Mouse (Mus musculus) heart, embryonic 12.5 days (tissue): ENCODE measurements around the gene Rfesd. TPM values are rescaled to one million over a fixed set of nuclear protein-coding genes. Genes with fewer than 3 reads are reported as not detected.

ENCODE experiments used
- ATAC-seq: fragments of 200-750 bp; cut with Nextera tagmentation; 2 replicates; pipeline ENCODE4 v1.8.0; 2017; ENCODE audit warnings: moderate TSS enrichment, moderate library complexity; ENCODE audit not compliant: insufficient number of reproducible peaks, low FRiP score
- H3K27ac ChIP-seq: fragments of 300-500 bp; sonication (generic); 2 replicates; pipeline ENCODE4 v1.5.1; 2016; ENCODE audit warnings: mild to moderate bottlenecking, moderate library complexity; ENCODE audit not compliant: poor library complexity, severe bottlenecking
- H3K27me3 ChIP-seq: fragments of 300-500 bp; sonication (generic); replicated peaks from 2 replicates; pipeline ENCODE4 v1.6.1; 2016; ENCODE audit warnings: mild to moderate bottlenecking, moderate library complexity
- H3K36me3 ChIP-seq: fragments of 300-500 bp; sonication (generic); 2 replicates; pipeline ENCODE4 v1.6.1; 2016; ENCODE audit warnings: mild to moderate bottlenecking, moderate library complexity
- H3K4me1 ChIP-seq: fragments of 300-500 bp; sonication (generic); replicated peaks from 2 replicates; pipeline ENCODE4 v1.6.1; 2016; ENCODE audit warnings: mild to moderate bottlenecking
- H3K4me2 ChIP-seq: fragments of 300-500 bp; sonication (generic); 2 replicates; pipeline ENCODE4 v1.6.1; 2016; ENCODE audit warnings: mild to moderate bottlenecking, moderate library complexity
- H3K4me3 ChIP-seq: fragments of 300-500 bp; sonication (generic); 2 replicates; pipeline ENCODE4 v1.5.1; 2016; ENCODE audit warnings: mild to moderate bottlenecking
- H3K9ac ChIP-seq: fragments of 300-500 bp; sonication (generic); 2 replicates; pipeline ENCODE4 v1.6.1; 2016; ENCODE audit warnings: mild to moderate bottlenecking, moderate library complexity
- H3K9me3 ChIP-seq: fragments of 300-500 bp; sonication (generic); replicated peaks from 2 replicates; pipeline ENCODE4 v1.6.1; 2016; ENCODE audit warnings: mild to moderate bottlenecking, moderate library complexity
- WGBS: fragments of 180-500 bp; shearing (Covaris S2); methylation state at CpG from one replicate; pipeline ENCODE4 v1.1.7; 2016; 5-methylcytosine and 5-hydroxymethylcytosine counted together
- polyA plus RNA-seq: library from polyadenylated mRNA; unstranded; fragments of >200 nt; fragmentation: Nextera tagmentation; extraction: Ambion mirVana; gene quantifications from 2 replicates; pipeline ENCODE4 v1.2.1, GENCODE M21; 2016

Rfesd gene
- polyA plus RNA-seq, 1 experiment from 2014 or later = 22.7 TPM

DNA sequence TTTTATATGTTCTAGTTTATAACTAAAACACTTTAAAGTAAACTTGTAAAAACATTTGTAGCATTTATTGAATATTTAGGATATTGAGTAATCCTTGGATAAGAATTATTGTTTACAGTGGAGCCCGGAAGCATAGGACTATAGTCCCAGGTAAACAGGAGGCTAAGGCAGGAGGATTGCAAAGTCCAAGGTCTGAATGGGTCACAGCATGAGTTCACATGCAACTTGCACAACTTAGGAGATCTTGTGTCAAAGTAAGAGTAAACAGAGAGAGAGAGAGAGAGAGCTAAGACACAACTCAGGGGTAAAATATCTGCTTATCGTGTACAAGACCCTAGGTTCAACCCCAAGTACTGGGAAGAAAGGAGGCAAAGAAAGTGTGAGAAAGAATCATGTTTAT lies 41.9 kb downstream of the Rfesd start:
- Histone ChIP-seq H3K4me1 (no peaks in the 10 kb centered on the region), H3K27me3 (no peaks in the 10 kb centered on the region), H3K4me3 (no peak overlapping the region), H3K36me3 (no peaks in the 10 kb centered on the region), H3K9ac (no peak overlapping the region), H3K9me3 (no peaks in the 10 kb centered on the region), H3K4me2 (no peak overlapping the region), H3K27ac (no peak overlapping the region)
- WGBS = 81% methylated on average over 2 of the region's 2 CpGs
- no peak for ATAC-seq

DNA sequence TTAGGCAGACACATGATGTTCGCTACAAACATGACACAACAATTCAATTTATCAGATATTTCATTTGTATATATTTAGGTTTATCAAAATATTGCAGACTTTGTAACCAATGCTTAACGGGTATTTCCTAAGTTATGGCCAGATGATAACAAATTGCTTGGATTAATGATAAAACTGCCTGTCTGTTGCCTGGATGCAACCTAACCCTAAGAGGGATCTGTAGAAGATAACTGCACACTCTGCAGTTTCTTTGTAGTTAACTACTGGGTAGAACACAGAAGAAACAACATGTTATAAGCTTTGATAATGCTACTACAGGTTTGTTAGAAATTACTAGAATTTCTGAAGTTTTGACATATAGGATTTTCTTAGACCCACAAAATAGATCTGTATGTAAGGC lies 42.3 kb downstream of the Rfesd start:
- Histone ChIP-seq H3K4me3 (no peak overlapping the region), H3K27me3 (no peaks in the 10 kb centered on the region), H3K9me3 (no peaks in the 10 kb centered on the region), H3K36me3 (no peaks in the 10 kb centered on the region), H3K27ac (no peak overlapping the region), H3K4me2 (no peak overlapping the region), H3K9ac (no peak overlapping the region), H3K4me1 (no peaks in the 10 kb centered on the region)
- WGBS = 74% methylated on average over 2 of the region's 2 CpGs
- no peak for ATAC-seq

DNA sequence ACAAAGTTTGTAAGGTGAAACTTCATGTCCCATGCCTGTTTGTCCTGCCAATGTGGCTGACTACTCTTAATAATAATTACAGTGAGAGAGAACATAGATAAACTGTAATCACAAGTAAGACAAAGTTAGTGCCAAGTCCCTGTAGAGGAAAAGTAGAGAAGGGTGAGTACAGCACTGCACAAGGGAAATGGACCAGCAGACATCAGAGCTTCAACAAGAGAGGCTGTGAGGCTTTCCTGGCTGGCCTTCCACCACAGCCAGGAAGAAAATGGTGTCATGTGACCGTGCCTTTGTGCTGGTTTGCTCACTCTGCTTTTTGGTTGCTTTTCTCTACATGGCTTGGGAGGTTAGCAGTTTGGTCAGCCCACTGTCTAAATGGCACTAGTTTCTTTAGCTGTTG lies 42.9 kb downstream of the Rfesd start:
- no peaks in the 10 kb centered on the region for H3K9me3 ChIP-seq
- no peaks in the 10 kb centered on the region for H3K4me1 ChIP-seq
- H3K27me3 ChIP-seq = no peaks in the 10 kb centered on the region
- no peak overlapping the region for H3K27ac ChIP-seq
- H3K36me3 ChIP-seq = no peaks in the 10 kb centered on the region
- H3K4me3 ChIP-seq = no peak overlapping the region
- no peak overlapping the region for H3K9ac ChIP-seq
- ATAC-seq = no peak
- H3K4me2 ChIP-seq = no peak overlapping the region
- WGBS = 81% methylated on average over 1 of the region's 1 CpGs

DNA sequence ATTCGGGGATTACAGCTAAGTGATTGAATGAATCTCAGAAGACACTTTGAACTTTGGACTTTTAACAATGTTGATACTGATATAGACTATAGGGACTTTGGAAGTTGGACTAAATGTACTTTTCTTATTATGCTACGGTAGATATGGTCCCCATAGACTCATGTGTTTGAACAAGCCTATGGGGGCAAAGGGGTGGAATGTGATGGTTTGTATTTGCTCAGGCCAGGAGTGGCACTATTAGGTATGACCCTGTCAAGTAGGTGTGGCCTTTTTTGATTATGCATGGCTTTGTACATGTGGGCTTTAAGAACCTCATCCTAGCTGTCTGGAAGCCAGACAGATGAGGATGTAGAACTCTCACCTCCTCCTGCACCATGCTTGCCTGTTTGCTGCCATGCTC lies 44.0 kb downstream of the Rfesd start:
- H3K27ac ChIP-seq = no peak overlapping the region
- ATAC-seq = no peak
- no peak overlapping the region for H3K4me3 ChIP-seq
- WGBS = 74% methylated on average over 2 of the region's 2 CpGs
- no peak overlapping the region for H3K4me2 ChIP-seq
- H3K36me3 ChIP-seq = no peaks in the 10 kb centered on the region
- no peaks in the 10 kb centered on the region for H3K4me1 ChIP-seq
- H3K9ac ChIP-seq = no peak overlapping the region
- H3K9me3 ChIP-seq = no peaks in the 10 kb centered on the region
- H3K27me3 ChIP-seq = no peaks in the 10 kb centered on the region

DNA sequence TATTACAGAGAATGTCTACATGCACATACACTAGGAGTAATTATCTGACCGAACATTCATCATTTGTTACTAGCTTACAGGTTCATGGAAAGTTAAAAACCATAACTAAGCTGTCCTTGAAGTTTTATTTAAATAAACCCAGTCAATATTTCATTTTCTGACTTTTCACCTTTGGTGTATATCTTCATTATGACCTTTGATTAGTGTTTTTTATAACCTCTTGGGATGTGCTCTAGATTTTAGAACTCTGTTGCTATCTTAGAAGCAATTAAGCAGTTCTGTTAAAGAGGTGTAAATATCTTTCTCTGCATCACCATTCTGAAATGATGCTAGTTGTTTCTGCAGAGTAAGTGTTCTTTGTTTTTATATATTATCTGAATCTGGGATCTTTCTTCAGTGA lies 51.7 kb downstream of the Rfesd start, which contains the start of gene Spata9:
TSS of gene Spata9 (plus strand) at position 301 of the 400 bp plus-strand sequence.
- Histone ChIP-seq H3K9ac (no peak within 1 kb of the TSS), H3K27me3 (no peaks in the 10 kb centered on the region), H3K4me3 (no peak within 1 kb of the TSS), H3K27ac (no peak within 1 kb of the TSS), H3K9me3 (no peaks in the 10 kb centered on the region), H3K4me1 (no peaks in the 10 kb centered on the region), H3K36me3 (no peaks in the 10 kb centered on the region), H3K4me2 (no peak within 1 kb of the TSS)
- WGBS = 63% methylated on average over 1 of the region's 1 CpGs
- no peak for ATAC-seq

DNA sequence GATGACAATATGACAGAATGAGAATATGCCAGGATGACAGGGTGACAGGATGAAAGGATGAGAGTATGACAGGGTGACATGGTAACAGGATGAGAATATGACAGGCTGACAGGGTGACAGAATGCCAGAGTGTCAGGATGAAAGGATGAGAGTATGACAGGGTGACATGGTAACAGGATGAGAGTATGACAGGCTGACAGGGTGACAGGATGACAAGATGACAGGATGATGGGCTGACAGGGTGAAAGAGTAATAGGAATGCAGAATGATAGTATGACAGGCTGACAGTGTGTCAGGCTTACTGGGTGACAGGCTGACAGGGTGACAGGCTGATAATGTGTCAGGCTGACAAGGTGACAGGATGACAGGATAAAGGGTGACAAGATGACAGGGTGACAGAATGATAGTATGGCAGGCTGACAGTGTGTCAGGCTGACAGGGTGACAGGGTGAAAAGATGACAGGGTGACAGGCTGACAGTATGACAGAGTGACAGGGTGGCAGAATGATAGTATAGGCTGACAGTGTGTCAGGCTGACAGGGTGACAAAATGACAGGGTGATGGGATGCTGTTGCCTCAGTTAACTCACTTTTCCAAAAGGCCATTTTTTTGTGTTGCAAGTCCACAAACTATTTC lies 63.0 kb downstream of the Rfesd start:
- H3K27ac ChIP-seq = no peak overlapping the region
- no peaks in the 10 kb centered on the region for H3K4me1 ChIP-seq
- H3K4me2 ChIP-seq = no peak overlapping the region
- no peak overlapping the region for H3K9ac ChIP-seq
- ATAC-seq = no peak
- H3K9me3 ChIP-seq = peaks cover 7% of the 10 kb centered on the region; the same call in 1 of the 2 replicates
- H3K27me3 ChIP-seq = no peaks in the 10 kb centered on the region
- H3K36me3 ChIP-seq = no peaks in the 10 kb centered on the region
- no peak overlapping the region for H3K4me3 ChIP-seq

Other genes with a start within 250 kb of the Rfesd start
- gene Glrx, start 178.9 kb downstream of the Rfesd start, polyA plus RNA-seq = 92.3 and 96.6 TPM in 2 replicates
- gene Rhobtb3, start 74.8 kb downstream of the Rfesd start, polyA plus RNA-seq = 34.1 and 35.8 TPM in 2 replicates
- 0.18 and 0.22 TPM in 2 replicates for gene Spata9, start 51.6 kb downstream of the Rfesd start, polyA plus RNA-seq
- 0.08 TPM in 1 of 2 replicates, not detected in the other for gene Gpr150, start 38.3 kb upstream of the Rfesd start, polyA plus RNA-seq
- 3.0 and 3.5 TPM in 2 replicates for gene Arsk, start 79.9 kb upstream of the Rfesd start, polyA plus RNA-seq
- gene Ttc37, start 80.0 kb upstream of the Rfesd start, polyA plus RNA-seq = 10.1 and 13.1 TPM in 2 replicates